Mouse (Mus musculus) 3T3-L1 (cell line): Measurements from ENCODE around the gene Myrip.

ENCODE experiments used
- DNase-seq: peaks from one replicate; pipeline ENCODE4 v3.0.0-alpha.2; 2015; ENCODE audit warnings: low read depth, low spot score

Myrip gene

DNA sequence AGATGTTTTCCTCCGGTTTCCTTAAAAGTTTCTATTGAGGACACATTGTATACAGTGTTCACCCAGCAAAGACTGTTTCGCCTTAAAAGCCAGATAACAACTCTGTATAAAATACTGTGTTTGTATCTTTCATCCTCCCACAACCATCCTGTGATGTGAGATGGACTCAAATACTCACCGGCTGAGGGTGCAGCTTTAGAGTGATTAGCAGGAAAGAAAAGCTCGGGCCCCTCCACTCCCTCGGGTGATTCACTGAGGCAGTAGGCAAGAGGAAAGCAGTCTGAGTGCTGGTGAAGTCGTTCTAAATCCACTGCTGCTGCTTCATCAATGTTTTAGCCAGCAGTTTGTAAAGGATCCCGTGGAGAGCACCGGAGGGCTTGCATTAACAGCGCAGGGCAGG, 93.9 kb downstream of the Myrip start:
- DNase-seq: no peak

DNA sequence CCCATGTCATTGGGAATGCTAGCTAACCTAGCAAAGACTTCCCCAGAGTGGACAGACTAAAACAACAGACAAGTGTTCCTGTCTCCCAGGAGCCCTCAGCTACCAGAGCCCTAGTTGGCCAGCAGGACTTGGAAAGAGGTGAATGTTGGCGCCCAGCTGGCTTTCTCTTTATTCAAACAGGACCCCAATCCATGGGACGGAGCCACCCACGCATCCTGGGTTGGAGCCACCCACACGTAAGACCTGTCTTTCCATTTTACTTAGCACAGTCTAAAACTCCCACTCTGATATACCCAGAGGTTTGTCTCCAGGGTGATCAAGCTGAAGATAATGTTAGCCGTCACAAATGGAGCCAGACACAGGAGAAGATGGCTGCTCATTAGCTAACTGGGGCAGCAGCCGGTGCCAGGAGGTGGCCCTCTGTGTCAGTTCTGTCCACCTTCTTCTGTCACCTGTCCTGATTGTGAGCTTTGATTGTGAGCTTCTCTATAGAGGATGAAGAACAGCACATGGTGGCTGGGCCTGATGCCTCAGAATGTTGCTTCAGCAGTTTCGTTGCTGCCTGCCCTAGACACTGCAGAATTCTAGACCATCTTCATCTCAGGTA, 95.4 kb downstream of the Myrip start:
- no peak for DNase-seq

DNA sequence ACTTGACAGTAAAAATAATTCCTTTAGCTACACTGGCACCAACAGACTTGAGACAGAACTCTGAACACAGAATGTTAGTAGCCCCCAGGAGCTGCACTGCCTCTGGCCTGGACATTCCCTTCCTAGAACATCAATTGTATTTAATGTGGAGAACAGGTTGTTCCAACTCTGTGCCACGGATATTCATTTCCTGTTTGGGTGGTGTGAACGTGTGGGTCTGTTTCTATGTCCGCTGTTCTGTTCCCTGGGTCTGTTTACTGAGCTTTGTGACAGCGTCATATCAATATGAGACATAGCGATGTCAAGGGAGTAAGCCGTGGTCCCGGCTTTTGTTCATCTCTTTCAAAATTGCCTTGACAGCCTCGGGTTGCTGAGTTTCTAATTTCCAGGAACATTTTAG, 97.0 kb downstream of the Myrip start:
- DNase-seq: no peak

- DNase-seq: peak; percentile 16
These were observed 98.2 kb downstream of the Myrip start for GRCm38 (mm10) chr9:120399537-120399936.

GRCm38 (mm10) chr9:120402368-120402767, 101.1 kb downstream of the Myrip start:
- DNase-seq: no peak

DNA sequence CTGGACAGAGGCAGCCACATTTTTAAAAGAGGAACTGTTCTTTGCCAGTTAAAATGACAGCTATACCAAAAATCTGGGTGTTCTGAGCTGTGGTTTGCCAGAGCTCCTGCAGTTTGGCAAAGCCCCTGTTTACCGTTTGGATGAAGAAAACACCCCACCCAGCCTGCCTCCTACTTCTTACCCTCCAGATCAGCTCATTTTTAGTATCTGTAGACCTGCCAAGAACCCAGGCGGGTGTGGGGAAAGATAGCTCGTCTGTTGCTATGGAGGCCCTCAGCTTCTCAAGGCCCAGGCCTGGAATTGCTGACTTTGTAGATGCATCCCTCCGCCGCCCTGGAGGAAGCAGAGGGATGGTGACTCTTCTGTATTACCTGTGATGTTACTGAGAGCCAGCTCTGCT, 102.3 kb downstream of the Myrip start:
- DNase-seq: no peak

DNA sequence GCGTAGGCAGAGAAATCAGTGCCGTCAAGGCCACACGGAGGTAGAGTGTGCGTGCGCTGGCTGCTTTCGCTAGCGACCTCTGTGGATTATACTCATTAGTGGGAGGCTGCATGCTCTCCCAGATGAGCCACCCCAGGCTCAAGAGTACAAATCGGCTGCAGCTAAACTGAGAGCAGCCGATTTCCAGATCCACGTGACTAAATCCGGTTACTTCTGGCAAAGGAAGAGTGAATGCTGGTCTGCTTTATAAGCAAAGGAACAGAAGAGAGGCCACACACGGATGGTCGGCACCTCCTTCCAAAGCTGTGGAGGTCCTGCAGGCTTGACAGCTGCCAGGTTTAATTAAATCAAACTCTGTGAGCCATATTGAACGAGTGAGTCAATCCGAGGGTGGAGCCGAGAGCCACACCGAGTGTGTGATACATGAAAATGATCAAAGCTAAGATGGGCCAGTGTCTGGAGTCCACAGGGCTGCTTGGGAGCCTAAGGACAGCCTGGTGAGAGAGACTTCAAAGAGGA, 108.4 kb downstream of the Myrip start:
- no peak for DNase-seq

DNA sequence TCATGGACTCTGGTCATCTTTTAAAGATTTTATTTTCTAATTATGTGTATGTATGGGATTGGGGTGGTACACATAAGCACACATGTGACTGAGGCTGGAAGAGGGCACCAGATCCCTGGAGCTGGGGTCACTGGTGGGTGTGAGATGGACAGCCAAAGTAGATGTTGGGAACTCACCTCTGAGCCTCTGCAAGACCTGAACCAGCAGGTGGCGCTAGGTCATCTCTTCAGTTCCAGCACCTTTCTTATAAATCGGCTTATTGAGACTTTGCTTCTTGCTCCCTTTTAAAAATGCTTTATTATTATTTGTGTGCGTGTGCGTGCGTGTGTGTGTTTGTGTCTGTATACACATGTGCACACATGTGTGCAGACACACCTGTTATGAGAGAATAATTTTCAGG, 109.1 kb downstream of the Myrip start:
- DNase-seq: peak; percentile 64

DNA sequence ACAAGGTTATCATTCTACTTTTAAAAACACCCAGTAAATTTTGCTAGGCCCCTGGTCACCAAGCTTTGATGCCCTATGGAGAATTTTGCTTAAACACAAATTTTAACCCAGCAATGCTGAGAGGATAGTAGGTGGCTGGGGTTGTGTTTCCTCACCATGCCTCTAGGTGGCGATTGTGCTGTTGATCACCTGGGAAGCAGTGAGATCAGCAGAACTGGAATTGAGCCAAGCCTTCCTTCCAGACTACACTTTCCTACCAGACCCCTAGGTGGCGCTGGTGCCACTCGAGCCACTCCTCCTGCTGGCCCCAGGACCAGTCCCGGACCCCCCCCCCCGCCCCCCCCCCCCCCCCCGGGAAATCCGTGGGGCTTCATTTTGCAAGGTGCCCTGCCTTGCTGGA, 114.2 kb downstream of the Myrip start:
- DNase-seq: peak; percentile 72

DNA sequence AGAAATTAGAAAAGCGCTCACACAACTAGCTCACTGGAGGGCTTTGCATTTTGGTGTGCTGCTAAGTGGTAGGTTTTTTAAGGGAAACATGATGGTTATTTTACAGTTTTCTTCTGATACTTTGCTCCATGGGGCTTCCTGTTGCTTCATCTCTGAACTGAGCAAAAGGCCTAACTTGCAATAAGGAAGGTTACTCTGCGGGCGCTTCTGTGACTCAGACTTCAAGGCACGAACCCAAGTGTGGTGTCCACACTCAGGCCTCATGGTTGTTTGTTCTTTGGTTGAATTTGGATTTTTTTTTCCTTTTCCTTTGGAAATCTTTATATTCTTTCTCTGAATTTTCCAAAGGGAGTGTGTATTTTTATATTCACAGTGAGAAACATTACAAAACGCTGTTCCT, 114.8 kb downstream of the Myrip start:
- DNase-seq: peak; percentile 40

DNA sequence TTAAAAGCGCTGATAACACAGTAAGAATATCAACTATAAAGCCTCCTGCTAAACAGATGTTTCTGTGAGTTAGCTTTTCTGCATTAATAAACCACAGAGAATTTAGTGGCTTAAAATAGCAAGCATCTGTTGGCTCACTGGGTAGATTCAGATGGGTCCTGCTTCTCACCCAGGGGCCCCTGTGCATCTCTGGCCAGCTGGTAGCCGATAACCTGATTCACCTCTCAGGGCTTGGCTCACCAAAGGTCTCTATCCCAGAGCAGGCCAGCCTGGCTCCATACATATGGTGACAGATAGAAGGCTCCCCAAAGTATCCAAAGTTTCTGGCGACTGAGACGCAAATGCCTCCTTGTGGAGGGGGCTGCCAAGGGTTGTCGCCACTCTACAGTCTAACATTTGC, 115.4 kb downstream of the Myrip start:
- no peak for DNase-seq

DNA sequence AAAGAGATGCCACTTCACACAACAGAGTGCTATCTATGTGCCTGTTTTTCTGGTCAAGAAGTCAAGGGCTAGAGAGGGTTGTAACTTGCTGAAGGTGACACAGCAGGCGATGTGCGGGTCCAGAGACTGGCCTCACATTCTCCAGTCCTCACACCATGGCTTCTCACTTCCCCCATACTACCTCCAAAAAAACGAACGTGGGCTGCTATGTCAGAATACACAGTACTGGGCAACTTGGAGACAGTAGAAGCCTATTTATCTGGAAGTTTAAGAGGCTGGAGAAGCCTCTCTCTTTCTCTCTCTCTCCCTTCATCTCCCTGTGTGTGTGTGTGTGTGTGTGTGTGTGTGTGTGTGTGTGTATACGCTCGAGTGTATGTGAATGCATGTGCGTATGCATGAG, 117.3 kb downstream of the Myrip start:
- DNase-seq: no peak

GRCm38 (mm10) chr9:120424567-120424966, 123.3 kb downstream of the Myrip start:
- no peak for DNase-seq

DNA sequence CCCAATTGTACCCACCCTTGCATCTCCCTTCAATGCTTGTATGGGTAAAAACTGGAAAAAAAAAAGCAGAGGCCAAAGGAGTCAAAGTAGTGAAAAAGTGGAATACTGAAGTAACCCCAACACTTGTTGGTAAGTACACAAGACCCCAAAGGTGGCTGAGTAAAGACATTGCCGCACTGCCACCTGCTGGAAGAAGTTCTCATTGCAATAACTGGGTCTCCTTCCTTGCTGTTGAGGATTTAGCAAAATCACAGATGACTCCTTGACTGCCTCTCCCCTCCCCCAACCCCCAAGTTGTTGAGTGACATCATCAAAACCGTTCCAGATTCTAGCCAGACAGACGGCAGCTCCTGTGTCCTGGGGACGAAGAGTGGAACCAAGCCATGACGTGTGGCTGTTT, 124.5 kb downstream of the Myrip start:
- peak; percentile 64 for DNase-seq

DNA sequence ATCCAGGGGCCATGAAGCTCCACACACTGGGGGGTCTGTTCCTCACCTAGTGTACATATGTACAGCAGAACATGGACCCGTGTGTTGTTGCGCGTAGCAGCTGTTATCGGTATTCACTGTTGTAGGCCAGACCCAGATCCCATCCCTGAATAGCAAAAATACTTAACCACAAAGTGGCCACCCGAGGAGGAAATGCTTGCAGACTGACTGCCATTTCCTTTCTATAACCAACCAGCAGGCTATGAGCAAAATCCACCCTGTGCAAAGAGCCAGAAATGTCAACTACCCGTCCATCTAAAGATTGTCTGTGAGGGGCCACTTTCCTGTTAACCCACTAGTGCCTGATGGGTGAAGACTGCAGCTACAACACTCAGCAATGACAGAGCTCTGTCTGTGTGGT, 126.9 kb downstream of the Myrip start:
- no peak for DNase-seq

- DNase-seq: peak; percentile 74
These were observed 132.4 kb downstream of the Myrip start for GRCm38 (mm10) chr9:120433747-120434146.

- no peak for DNase-seq
These were observed 134.5 kb downstream of the Myrip start for GRCm38 (mm10) chr9:120435841-120436240.

DNA sequence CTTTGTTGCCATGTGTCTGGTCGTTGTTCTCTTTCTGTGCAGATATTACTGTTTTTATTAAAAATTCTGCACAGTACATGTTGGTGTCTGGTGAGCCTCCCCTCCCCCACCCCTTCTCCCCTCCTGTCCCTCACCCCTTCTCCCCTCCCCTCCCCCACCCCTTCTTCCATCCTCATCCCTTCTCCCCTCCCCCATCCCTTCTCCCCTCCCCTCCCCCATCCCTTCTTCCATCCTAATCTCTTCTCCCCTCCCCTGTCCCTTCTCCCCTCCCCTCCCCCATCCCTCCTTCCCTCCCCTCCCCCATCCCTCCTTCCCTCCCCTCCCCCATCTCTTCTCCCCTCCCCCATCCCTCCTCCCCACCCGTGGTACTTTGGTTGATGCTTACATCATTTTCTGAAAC, 135.5 kb downstream of the Myrip start:
- DNase-seq: no peak

GRCm38 (mm10) chr9:120437266-120437876, 136.1 kb downstream of the Myrip start:
- DNase-seq: no peak

- DNase-seq: no peak
These were observed 137.0 kb downstream of the Myrip start for GRCm38 (mm10) chr9:120438350-120438749.

- DNase-seq: no peak
These were observed 137.5 kb downstream of the Myrip start for GRCm38 (mm10) chr9:120438781-120439180.

- DNase-seq: no peak
These were observed 143.3 kb downstream of the Myrip start for GRCm38 (mm10) chr9:120444642-120445041.

GRCm38 (mm10) chr9:120449696-120450329, 148.5 kb downstream of the Myrip start:
- no peak for DNase-seq
